Mouse (Mus musculus) urinary bladder, adult 18-20 months (tissue): Measurements from ENCODE around the gene Bspry.
"Not testable (repeated sequence)": the region's sequence is repeated elsewhere in the genome, so short reads cannot be mapped to it uniquely, and the experiment has no call there.

Source experiments
- DNase-seq, 2 experiments: peaks; one replicate each; pipeline ENCODE4 v3.0.0; 2022; ENCODE audit warnings: low spot score in 2 of 2, mixed read lengths in 2 of 2

The Bspry gene

GRCm38 (mm10) chr4:62479937-62480708, at the start of gene Bspry:
Gene Bspry, plus strand, starts transcription at chr4:62480053.
- peak; percentile 50 to 59 for DNase-seq

GRCm38 (mm10) chr4:62430678-62431077, 49.2 kb upstream of the Bspry start:
- DNase-seq = no peak

GRCm38 (mm10) chr4:62431522-62431921, 48.3 kb upstream of the Bspry start:
- no peak for DNase-seq

- DNase-seq = no peak
Measured at GRCm38 (mm10) chr4:62433939-62434870, 45.6 kb upstream of the Bspry start.

GRCm38 (mm10) chr4:62435081-62435480, 44.8 kb upstream of the Bspry start, which contains the start of gene Rnf183:
Gene Rnf183, minus strand, starts transcription at chr4:62435252.
- DNase-seq = no peak

- no peak for DNase-seq
Measured at GRCm38 (mm10) chr4:62437256-62437778, 42.5 kb upstream of the Bspry start.

- no peak for DNase-seq
Measured at GRCm38 (mm10) chr4:62437871-62438270, 42.0 kb upstream of the Bspry start.

- no peak for DNase-seq
Measured at GRCm38 (mm10) chr4:62439793-62440192, 40.1 kb upstream of the Bspry start.

- DNase-seq = no peak
Measured at GRCm38 (mm10) chr4:62440544-62440943, 39.3 kb upstream of the Bspry start.

GRCm38 (mm10) chr4:62440986-62441385, 38.9 kb upstream of the Bspry start:
- DNase-seq = no peak

- DNase-seq = peak in 1 of 2 experiments; percentile 27
Measured at GRCm38 (mm10) chr4:62454995-62455394, 24.9 kb upstream of the Bspry start.

GRCm38 (mm10) chr4:62459081-62459480, 20.8 kb upstream of the Bspry start:
- no peak for DNase-seq

GRCm38 (mm10) chr4:62460348-62460747, 19.5 kb upstream of the Bspry start:
- no peak for DNase-seq

GRCm38 (mm10) chr4:62463124-62463523, 16.7 kb upstream of the Bspry start:
- no peak for DNase-seq

- DNase-seq = no peak
Measured at GRCm38 (mm10) chr4:62468158-62468557, 11.7 kb upstream of the Bspry start.

GRCm38 (mm10) chr4:62470598-62471051, 9.2 kb upstream of the Bspry start, which contains the start of gene Wdr31:
Gene Wdr31, minus strand, starts transcription at chr4:62470896.
- peak; percentile 49 to 79 for DNase-seq

GRCm38 (mm10) chr4:62472071-62472470, 7.8 kb upstream of the Bspry start:
- DNase-seq = no peak

GRCm38 (mm10) chr4:62475131-62475530, 4.7 kb upstream of the Bspry start:
- no peak for DNase-seq

- DNase-seq = no peak
Measured at GRCm38 (mm10) chr4:62475793-62476192, 4.1 kb upstream of the Bspry start.

- DNase-seq = no peak
Measured at GRCm38 (mm10) chr4:62477542-62478244, 2.2 kb upstream of the Bspry start.

- DNase-seq = not testable (repeated sequence)
Measured at GRCm38 (mm10) chr4:62479593-62479936, 288 bp upstream of the Bspry start.
